Mouse (Mus musculus) lung, postnatal 0 days (tissue): ENCODE data around the gene Trim3. TPM values are rescaled to one million over a fixed set of nuclear protein-coding genes. Genes with fewer than 3 reads are reported as not detected.

Experiments used
- ATAC-seq: fragments of 200-750 bp; cut with Nextera tagmentation; 2 replicates; pipeline ENCODE4 v1.8.0; 2017; ENCODE audit warnings: moderate library complexity
- DNase-seq: peaks from one replicate; pipeline ENCODE4 v3.0.0-alpha.2; 2016; ENCODE audit warnings: low spot score
- H3K27ac ChIP-seq: fragments of 300-500 bp; sonication (generic); 2 replicates; pipeline ENCODE4 v1.5.1; 2014; ENCODE audit warnings: antibody characterized with exemption, mild to moderate bottlenecking, low read length, mixed read lengths
- H3K27me3 ChIP-seq: fragments of 300-500 bp; sonication (generic); replicated peaks from 2 replicates; pipeline ENCODE4 v1.6.1; 2014; ENCODE audit warnings: low read length, mixed read lengths; ENCODE audit not compliant: insufficient read depth
- H3K36me3 ChIP-seq: fragments of 300-500 bp; sonication (generic); 2 replicates; pipeline ENCODE4 v1.6.1; 2014; ENCODE audit warnings: low read length, mixed read lengths; ENCODE audit not compliant: insufficient read depth
- H3K4me1 ChIP-seq: fragments of 300-500 bp; sonication (generic); 2 replicates; pipeline ENCODE4 v1.6.1; 2014; ENCODE audit warnings: antibody characterized with exemption, low read depth, low read length, mixed read lengths; ENCODE audit not compliant: insufficient read depth
- H3K4me2 ChIP-seq: fragments of 300-500 bp; sonication (generic); replicated peaks from 2 replicates; pipeline ENCODE4 v1.6.1; 2014; ENCODE audit warnings: low read depth, mild to moderate bottlenecking, low read length, moderate library complexity, mixed read lengths
- H3K4me3 ChIP-seq: fragments of 300-500 bp; sonication (generic); 2 replicates; pipeline ENCODE4 v1.5.1; 2014; ENCODE audit warnings: low read depth, low read length
- H3K9ac ChIP-seq: fragments of 300-500 bp; sonication (generic); replicated peaks from 2 replicates; pipeline ENCODE4 v1.6.1; 2014; ENCODE audit warnings: low read depth, mild to moderate bottlenecking
- H3K9me3 ChIP-seq: fragments of 300-500 bp; sonication (generic); 2 replicates; pipeline ENCODE4 v1.6.1; 2016; ENCODE audit warnings: low read length, mixed read lengths
- CTCF ChIP-seq: IDR thresholded peaks from 2 replicates; pipeline ENCODE4 v1.5.1; 2016; ENCODE audit warnings: antibody characterized with exemption, mild to moderate bottlenecking
- EP300 ChIP-seq: IDR thresholded peaks from 2 replicates; pipeline ENCODE4 v1.6.1; 2016; ENCODE audit warnings: antibody characterized with exemption, mild to moderate bottlenecking, control low read depth
- WGBS: fragments of 180-500 bp; shearing (Covaris S2); extraction: QIAGEN DNeasy Blood & Tissue Kit; methylation state at CpG from one replicate; pipeline ENCODE4 v1.1.7; 2014; 5-methylcytosine and 5-hydroxymethylcytosine counted together
- polyA plus RNA-seq: library from polyadenylated mRNA; unstranded; fragments of >200 nt; fragmentation: Nextera tagmentation; extraction: Ambion mirVana; gene quantifications from 2 replicates; pipeline ENCODE4 v1.2.1, GENCODE M21; 2015

The Trim3 gene
- polyA plus RNA-seq, 1 experiment from 2014 or later, result 116 TPM

DNA sequence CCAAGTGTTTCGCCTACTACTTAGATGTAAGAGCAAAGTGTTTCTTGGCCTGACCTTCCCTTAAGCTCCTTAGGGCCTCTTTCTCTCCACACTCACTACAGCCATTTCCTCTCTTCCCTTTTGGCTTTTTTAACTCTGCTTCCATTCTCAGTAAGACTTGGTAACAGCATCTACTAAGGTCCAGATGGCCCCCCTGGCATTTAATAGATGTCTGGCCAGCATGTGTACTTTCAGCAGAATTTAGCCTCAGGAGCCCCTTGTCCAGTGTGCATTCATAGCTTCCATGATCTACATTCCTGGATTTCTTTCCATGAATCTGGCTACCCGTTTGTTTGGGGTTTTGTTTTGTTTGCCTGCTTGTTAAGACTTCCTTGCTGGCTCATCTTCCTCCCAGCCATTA is 54.9 kb downstream of the Trim3 start:
- Histone ChIP-seq H3K27me3 (no peaks in the 10 kb centered on the region), H3K9me3 (no peaks in the 10 kb centered on the region), H3K4me1 (0 out of 2 replicates have a peak, but pooled peaks cover 5% of the 10 kb centered on the region), H3K4me3 (no peak overlapping the region), H3K27ac (no peak overlapping the region), H3K9ac (no peak overlapping the region), H3K4me2 (no peak overlapping the region), H3K36me3 (no peaks in the 10 kb centered on the region)
- ATAC-seq (no peak), DNase-seq (no peak)
- WGBS, result 71% methylated on average over 2 of the region's 2 CpGs
- TF ChIP-seq CTCF (no peak), EP300 (no peak)

DNA sequence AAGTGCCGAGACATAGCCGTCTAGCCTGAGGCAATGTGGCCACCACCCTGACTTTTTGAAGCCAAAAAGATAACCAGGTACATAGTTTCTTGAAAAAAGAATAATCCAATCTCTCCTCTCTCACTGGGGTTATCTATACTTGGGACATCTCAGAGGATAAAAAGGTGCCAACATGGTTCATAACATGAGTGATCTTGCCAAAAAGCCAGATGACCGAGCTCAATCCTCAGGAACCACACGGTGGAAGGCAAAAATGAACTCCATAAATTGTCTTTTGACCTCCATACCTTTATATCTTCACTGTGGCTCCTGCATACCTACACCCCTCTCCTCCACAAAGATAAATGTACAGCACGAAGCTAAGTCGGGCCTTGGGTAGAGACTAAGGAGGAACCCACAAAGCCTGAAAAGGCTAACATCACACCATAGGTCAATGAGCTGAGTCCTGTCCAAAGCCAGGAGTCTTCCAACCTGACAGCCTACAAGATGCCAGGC is 55.9 kb downstream of the Trim3 start:
- Histone ChIP-seq H3K36me3 (no peaks in the 10 kb centered on the region), H3K27ac (peak overlapping the region; percentile 69; the same call in 1 of the 2 replicates), H3K9me3 (no peaks in the 10 kb centered on the region), H3K4me3 (no peak overlapping the region), H3K27me3 (no peaks in the 10 kb centered on the region), H3K4me1 (0 out of 2 replicates have a peak, but pooled peaks cover 5% of the 10 kb centered on the region), H3K4me2 (no peak overlapping the region), H3K9ac (no peak overlapping the region)
- TF ChIP-seq EP300, result no peak
- no peak for TF ChIP-seq CTCF
- 89% methylated on average over 6 of the region's 6 CpGs for WGBS
- no peak for ATAC-seq
- DNase-seq, result no peak

DNA sequence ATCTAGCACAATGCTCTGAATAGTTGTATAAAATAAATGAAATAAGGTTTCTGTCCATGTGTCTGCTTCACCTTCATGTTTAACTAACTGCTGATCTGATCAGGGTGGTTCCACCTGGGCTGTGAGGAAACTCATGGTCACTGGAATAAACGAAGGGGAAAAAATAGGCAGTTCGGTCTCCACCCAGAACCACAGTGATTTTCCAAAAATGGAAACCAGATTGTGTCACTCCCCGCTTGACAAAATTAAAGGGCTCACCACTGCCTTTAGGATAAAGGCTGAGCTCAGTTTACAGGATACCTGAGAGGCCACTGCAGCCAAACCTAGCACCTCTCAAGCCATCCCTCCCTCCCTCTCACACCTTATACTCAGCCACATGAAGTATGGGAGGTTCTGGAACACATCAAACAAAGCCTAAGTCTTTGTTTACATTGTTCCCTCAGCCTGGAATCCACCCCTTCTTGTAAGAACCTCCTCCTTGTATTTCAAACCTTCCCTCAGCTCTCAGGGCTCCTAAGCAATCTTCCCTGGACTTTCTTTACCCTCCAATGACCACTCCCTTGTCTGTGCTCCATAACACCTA is 57.1 kb downstream of the Trim3 start:
- ATAC-seq (peak; percentile 82), DNase-seq (peak; percentile 83)
- no peak for TF ChIP-seq CTCF
- TF ChIP-seq EP300, result peak; percentile 88
- Histone ChIP-seq H3K9ac (no peak overlapping the region), H3K36me3 (no peaks in the 10 kb centered on the region), H3K4me3 (no peak overlapping the region), H3K4me2 (0 out of 2 replicates have a peak overlapping the region, but pooled peaks have one; percentile 8), H3K27me3 (no peaks in the 10 kb centered on the region), H3K4me1 (0 out of 2 replicates have a peak, but pooled peaks cover 5% of the 10 kb centered on the region), H3K9me3 (no peaks in the 10 kb centered on the region), H3K27ac (peak overlapping the region; percentile 54)
- WGBS, result 31% methylated on average over 3 of the region's 3 CpGs

DNA sequence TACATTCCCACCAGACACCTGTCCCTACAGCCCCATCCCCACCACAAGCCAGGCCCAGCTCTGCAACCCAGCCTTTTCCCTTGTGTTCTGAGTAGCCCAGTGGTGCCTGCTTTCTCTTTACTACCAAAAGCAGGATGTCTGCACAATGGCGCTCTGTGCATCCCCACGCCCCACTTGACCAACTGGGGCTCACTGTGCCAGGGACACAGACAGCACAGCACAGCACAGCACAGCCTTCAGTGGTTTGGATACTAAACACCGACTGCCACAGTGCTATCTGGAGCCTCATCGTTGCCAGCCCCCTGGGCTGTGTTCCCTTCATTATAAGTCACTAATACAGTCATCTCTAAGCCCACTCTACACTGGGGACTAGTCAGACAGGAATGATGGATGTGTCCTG is 58.8 kb downstream of the Trim3 start:
- H3K4me2 ChIP-seq, result no peak overlapping the region
- no peak overlapping the region for H3K9ac ChIP-seq
- H3K4me1 ChIP-seq, result no peaks in the 10 kb centered on the region
- H3K4me3 ChIP-seq, result no peak overlapping the region
- no peak for TF ChIP-seq CTCF
- no peak for TF ChIP-seq EP300
- no peak for ATAC-seq
- H3K9me3 ChIP-seq, result no peaks in the 10 kb centered on the region
- H3K36me3 ChIP-seq, result no peaks in the 10 kb centered on the region
- no peak for DNase-seq
- WGBS, result 82% methylated on average over 4 of the region's 4 CpGs
- H3K27me3 ChIP-seq, result no peaks in the 10 kb centered on the region
- H3K27ac ChIP-seq, result no peak overlapping the region

DNA sequence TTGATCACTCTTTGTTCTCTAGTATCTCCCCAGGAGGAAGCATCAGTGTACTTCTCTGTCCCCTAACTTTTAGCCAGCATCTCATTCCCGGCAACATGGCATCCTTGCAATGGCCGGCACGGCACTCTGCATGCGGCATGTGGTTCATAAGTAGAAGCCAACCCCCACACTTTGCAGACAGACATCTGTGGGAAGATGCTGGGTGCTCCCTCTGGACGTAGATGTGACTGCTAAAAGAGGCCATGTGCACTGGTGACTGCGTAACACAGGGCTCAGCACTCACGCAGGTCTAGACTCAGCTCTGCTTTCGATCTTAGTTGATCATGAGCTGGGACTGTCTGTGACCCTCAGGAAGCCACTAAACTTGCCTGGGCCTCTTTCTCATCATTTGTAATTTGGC is 60.4 kb downstream of the Trim3 start:
- H3K4me3 ChIP-seq, result no peak overlapping the region
- H3K27ac ChIP-seq, result no peak overlapping the region
- no peaks in the 10 kb centered on the region for H3K27me3 ChIP-seq
- no peaks in the 10 kb centered on the region for H3K4me1 ChIP-seq
- H3K9ac ChIP-seq, result no peak overlapping the region
- WGBS, result 93% methylated on average over 8 of the region's 8 CpGs
- no peak for ATAC-seq
- TF ChIP-seq CTCF, result no peak
- no peak for TF ChIP-seq EP300
- no peak overlapping the region for H3K4me2 ChIP-seq
- no peaks in the 10 kb centered on the region for H3K9me3 ChIP-seq
- no peak for DNase-seq
- H3K36me3 ChIP-seq, result no peaks in the 10 kb centered on the region

DNA sequence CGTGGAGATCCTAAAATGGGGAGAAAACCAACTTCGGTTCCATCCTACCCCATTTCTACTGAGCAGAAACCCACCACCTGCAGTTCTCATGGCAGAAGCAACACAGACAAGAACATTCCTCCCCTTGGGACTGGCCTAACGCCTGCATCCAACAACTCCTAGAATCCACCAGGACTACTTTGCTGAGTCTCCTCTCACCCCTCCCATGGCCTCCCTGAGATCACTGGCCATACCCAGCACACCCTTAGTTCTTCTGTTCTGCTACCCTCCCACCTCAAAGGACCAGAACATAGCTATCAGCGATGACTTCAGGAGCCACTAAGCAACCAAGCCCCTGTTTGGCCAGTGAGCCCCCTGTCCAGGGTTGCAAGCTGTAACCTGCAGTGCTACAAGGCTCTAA is 62.6 kb downstream of the Trim3 start:
- WGBS, result 81% methylated on average over 4 of the region's 4 CpGs
- TF ChIP-seq CTCF (no peak), EP300 (no peak)
- Histone ChIP-seq H3K9me3 (no peaks in the 10 kb centered on the region), H3K27ac (no peak overlapping the region), H3K36me3 (peaks cover 4% of the 10 kb centered on the region; the same call in 1 of the 2 replicates), H3K9ac (no peak overlapping the region), H3K27me3 (no peaks in the 10 kb centered on the region), H3K4me1 (no peaks in the 10 kb centered on the region), H3K4me3 (no peak overlapping the region), H3K4me2 (no peak overlapping the region)
- DNase-seq (no peak), ATAC-seq (no peak)
